Mouse (Mus musculus) embryonic fibroblast, embryonic 13.5 days (primary cell): Measurements from ENCODE around the gene Stxbp5l. TPM values are rescaled to one million over a fixed set of nuclear protein-coding genes. Genes with fewer than 3 reads are reported as not detected.

Source experiments
- H3K27ac ChIP-seq: 2 replicates; pipeline ENCODE4 v1.5.1; 2012; ENCODE audit warnings: low read length, control low read depth, inconsistent platforms; ENCODE audit not compliant: insufficient read depth
- H3K4me1 ChIP-seq: 2 replicates; pipeline ENCODE4 v1.6.1; 2011; ENCODE audit warnings: low read length; ENCODE audit not compliant: control insufficient read depth, insufficient read depth
- H3K4me3 ChIP-seq: 2 replicates; pipeline ENCODE4 v1.5.1; 2011; ENCODE audit warnings: mild to moderate bottlenecking, control low read depth, low read length; ENCODE audit not compliant: insufficient read depth
- CTCF ChIP-seq: IDR thresholded peaks from 2 replicates; pipeline ENCODE4 v1.5.1; 2011; ENCODE audit warnings: mild to moderate bottlenecking, control low read depth, low read length, moderate library complexity, borderline replicate concordance; ENCODE audit not compliant: insufficient read depth
- POLR2A ChIP-seq: IDR thresholded peaks from 2 replicates; pipeline ENCODE4 v1.6.1; 2011; ENCODE audit warnings: low read depth, mild to moderate bottlenecking, control low read depth, low read length, moderate library complexity
- polyA plus RNA-seq: library from polyadenylated mRNA; stranded (reverse); fragments of >200 nt; gene quantifications from 2 replicates; pipeline ENCODE4 v1.2.4, GENCODE M21; 2011; ENCODE audit warnings: low read depth; ENCODE audit not compliant: missing spikeins, insufficient read length

Stxbp5l gene
- polyA plus RNA-seq, 1 experiment: not detected

- no peak overlapping the region for H3K27ac ChIP-seq
- no peaks in the 10 kb centered on the region for H3K4me1 ChIP-seq
- no peak overlapping the region for H3K4me3 ChIP-seq
- TF ChIP-seq POLR2A (no peak), CTCF (peak; percentile 41; the same call in 1 of the 2 replicates)
Measured at GRCm38 (mm10) chr16:37109285-37109684, 275.5 kb downstream of the Stxbp5l start.

GRCm38 (mm10) chr16:37108763-37109162 is 276.0 kb downstream of the Stxbp5l start:
- no peaks in the 10 kb centered on the region for H3K4me1 ChIP-seq
- no peak for TF ChIP-seq POLR2A
- no peak for TF ChIP-seq CTCF
- no peak overlapping the region for H3K27ac ChIP-seq
- no peak overlapping the region for H3K4me3 ChIP-seq

- no peak overlapping the region for H3K27ac ChIP-seq
- H3K4me1 ChIP-seq: no peaks in the 10 kb centered on the region
- TF ChIP-seq POLR2A: no peak
Measured at GRCm38 (mm10) chr16:37094169-37094833, 290.5 kb downstream of the Stxbp5l start.

GRCm38 (mm10) chr16:37089648-37090047 is 295.1 kb downstream of the Stxbp5l start:
- Histone ChIP-seq H3K4me3 (no peak overlapping the region), H3K27ac (no peak overlapping the region), H3K4me1 (no peaks in the 10 kb centered on the region)
- TF ChIP-seq POLR2A: no peak
- no peak for TF ChIP-seq CTCF

More at GRCm38 (mm10) chr16:37094169-37094833, 290.5 kb downstream of the Stxbp5l start:
- H3K4me3 ChIP-seq: no peak overlapping the region

GRCm38 (mm10) chr16:37072354-37072753 is 312.4 kb downstream of the Stxbp5l start:
- TF ChIP-seq CTCF (no peak), POLR2A (no peak)
- H3K27ac ChIP-seq: no peak overlapping the region
- H3K4me1 ChIP-seq: no peaks in the 10 kb centered on the region
- no peak overlapping the region for H3K4me3 ChIP-seq

Other genes starting within 250 kb of the Stxbp5l start
- gene Gtf2e1, start 154.8 kb upstream of the Stxbp5l start, polyA plus RNA-seq: 21.5 and 29.1 TPM in 2 replicates
- gene Rabl3, start 154.9 kb upstream of the Stxbp5l start, polyA plus RNA-seq: 15.5 and 18.7 TPM in 2 replicates
- gene Hgd, start 195.2 kb upstream of the Stxbp5l start, polyA plus RNA-seq: not detected in 2 replicates